Mouse (Mus musculus) T-helper 17 cell (primary cell): ENCODE measurements around the gene Apol7c.
"Not testable (repeated sequence)": the region's sequence is repeated elsewhere in the genome, so short reads cannot be mapped to it uniquely, and the experiment has no call there.

Experiments used
- in situ Hi-C, 2 experiments: fragments of 300-600 bp; cut with MboI, MseI; formaldehyde crosslinking; loops; 1 replicate in 1 of 2; 2 replicates in 1 of 2; pipeline ENCODE4 v1.15.1; 2025; ENCODE audit warnings: high pct_unique_total_duplicates in 2 of 2

Gene Apol7c

GRCm38 (mm10) chr15:77533216-77533615 lies at the start of gene Apol7c:
Apol7c (minus strand) TSS chr15:77533316.
- in situ Hi-C loops, result loop anchor here in 1 of 2 experiments (5.0 kb wide), 1 partner anchor 1164 kb away; no protein-coding TSS in a partner anchor

DNA sequence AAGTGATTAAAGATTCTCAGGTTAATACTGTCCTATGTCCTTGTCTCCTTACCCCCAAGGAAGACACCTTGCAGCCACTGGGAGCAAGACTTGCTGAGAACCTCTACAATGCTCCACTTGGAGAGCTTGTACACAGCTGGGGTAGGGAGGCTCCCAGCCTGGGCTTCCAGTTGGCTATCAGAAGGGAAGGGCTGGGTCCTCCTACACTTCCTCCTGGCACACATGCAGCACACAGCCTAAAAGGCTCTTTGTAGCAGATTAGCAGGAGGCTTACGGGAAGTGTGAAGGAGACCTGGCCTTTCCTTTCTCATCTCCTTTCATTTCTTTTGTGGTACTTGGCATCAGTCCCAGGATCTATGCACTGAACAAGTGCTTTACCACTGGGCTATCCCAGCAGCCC lies 48.6 kb upstream of the Apol7c start:
- in situ Hi-C loops, result no loop called here

DNA sequence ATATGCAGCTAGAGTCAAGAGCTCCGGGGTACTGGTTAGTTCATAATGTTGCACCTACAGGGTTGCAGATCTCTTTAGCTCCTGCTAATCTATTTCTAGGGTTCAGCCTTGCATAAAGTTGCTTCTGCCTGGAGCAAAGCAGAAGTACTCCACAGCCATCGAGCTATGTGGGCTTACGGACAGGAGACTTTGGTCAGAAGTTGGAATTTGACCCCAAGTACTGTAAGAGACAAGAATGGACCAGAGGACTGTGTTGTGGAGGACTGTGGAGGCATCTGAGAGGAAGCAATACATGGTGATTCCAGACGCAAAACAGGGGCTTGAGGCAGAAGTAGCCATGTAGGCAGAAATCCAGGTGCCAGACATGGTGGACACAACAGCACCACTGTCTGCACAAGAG lies 46.2 kb upstream of the Apol7c start:
- in situ Hi-C loops, result loop anchor here in 1 of 2 experiments (5.0 kb wide), 1 partner anchor 52 kb away; no protein-coding TSS in a partner anchor

- in situ Hi-C loops, result loop anchor here in 1 of 2 experiments (5.0 kb wide), 1 partner anchor 52 kb away; no protein-coding TSS in a partner anchor
Observed at GRCm38 (mm10) chr15:77578801-77579200, 45.7 kb upstream of the Apol7c start.

- in situ Hi-C loops, result no loop called here
Observed at GRCm38 (mm10) chr15:77563219-77563618, 30.1 kb upstream of the Apol7c start.

DNA sequence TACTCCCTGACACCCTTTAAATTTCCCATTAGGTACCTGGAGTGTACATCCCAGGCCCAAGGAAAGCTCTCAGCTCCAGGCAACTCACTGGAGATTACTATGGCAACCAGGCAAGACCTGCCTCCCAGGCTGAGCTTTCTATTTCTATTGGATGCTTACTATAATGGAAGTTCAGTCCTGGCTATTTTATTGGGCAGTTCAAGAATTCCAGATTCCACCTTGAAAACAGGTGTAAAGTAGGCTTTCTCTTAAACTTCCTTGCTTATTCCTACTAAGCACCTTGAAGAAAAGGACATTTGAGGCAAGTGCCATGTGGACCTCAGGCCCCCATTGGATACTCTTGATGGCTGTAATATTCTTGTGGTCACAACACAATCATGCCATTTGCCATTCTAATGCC lies 28.7 kb upstream of the Apol7c start, which contains the start of gene 1700025B11Rik:
Gene 1700025B11Rik, minus strand, starts transcription at position 101 of the 400 bp plus-strand sequence.
- in situ Hi-C loops, result no loop called here

DNA sequence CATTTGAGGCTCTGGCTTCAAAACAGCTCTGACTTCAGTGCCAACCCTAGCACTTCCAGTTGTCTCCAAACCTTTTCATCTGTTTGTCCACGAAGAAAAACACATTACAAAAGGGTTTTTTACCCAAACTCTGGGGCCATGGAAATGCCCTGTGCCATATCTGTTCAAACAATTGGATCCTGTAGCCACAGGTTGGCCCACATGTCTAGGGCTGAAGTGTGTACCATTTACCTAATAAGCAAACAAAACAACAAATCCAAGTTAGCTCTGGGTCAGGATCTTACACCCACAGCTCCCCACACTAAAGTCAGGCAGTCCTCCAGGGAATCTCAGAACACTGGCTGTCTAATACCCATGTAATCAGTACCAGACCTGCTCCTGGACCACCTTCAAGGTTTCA lies 6.1 kb upstream of the Apol7c start:
- in situ Hi-C loops, result loop anchor here in 1 of 2 experiments (5.0 kb wide), 1 partner anchor 78 kb away; no protein-coding TSS in a partner anchor

- in situ Hi-C loops, result loop anchor here in 1 of 2 experiments (25.0 kb wide), 1 partner anchor 1139 kb away; no protein-coding TSS in a partner anchor
Observed at GRCm38 (mm10) chr15:77523186-77523843, 9.8 kb downstream of the Apol7c start.

- in situ Hi-C loops, result loop anchor here in 1 of 2 experiments (25.0 kb wide), 1 partner anchor 1142 kb away; no protein-coding TSS in a partner anchor
Observed at GRCm38 (mm10) chr15:77520596-77520995, 12.5 kb downstream of the Apol7c start.

DNA sequence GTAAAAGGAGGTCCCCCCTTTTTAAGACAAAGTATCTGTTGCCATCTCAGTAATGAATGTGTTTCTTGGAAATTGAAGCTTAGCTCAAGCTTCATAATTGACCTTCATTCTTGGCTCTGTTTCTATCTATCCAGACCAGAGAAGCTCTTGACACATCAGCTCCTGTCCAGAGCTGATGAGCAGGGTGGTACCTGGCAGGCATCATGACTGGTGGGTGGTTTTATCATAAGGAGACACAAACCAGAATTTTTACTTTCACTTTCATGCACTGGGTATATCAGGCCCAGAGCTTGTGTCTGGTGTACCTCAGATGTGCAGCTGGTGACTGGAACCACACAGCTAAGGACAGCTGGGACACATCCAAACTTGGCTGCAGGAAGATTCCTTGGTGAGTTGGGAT lies 25.1 kb downstream of the Apol7c start, which contains the start of gene Apol11a:
Gene Apol11a, plus strand, starts transcription at position 306 of the 400 bp plus-strand sequence.
- in situ Hi-C loops, result loop anchor here in 1 of 2 experiments (25.0 kb wide), 1 partner anchor 1154 kb away; no protein-coding TSS in a partner anchor

GRCm38 (mm10) chr15:77494694-77495093 lies 38.4 kb downstream of the Apol7c start:
- in situ Hi-C loops, result loop anchor here (5.0 kb wide), 1 partner anchor 158 kb away; no protein-coding TSS in a partner anchor

GRCm38 (mm10) chr15:77493181-77493580 lies 39.9 kb downstream of the Apol7c start:
- in situ Hi-C loops, result loop anchor here (5.0 kb wide), 1 partner anchor 159 kb away; no protein-coding TSS in a partner anchor

DNA sequence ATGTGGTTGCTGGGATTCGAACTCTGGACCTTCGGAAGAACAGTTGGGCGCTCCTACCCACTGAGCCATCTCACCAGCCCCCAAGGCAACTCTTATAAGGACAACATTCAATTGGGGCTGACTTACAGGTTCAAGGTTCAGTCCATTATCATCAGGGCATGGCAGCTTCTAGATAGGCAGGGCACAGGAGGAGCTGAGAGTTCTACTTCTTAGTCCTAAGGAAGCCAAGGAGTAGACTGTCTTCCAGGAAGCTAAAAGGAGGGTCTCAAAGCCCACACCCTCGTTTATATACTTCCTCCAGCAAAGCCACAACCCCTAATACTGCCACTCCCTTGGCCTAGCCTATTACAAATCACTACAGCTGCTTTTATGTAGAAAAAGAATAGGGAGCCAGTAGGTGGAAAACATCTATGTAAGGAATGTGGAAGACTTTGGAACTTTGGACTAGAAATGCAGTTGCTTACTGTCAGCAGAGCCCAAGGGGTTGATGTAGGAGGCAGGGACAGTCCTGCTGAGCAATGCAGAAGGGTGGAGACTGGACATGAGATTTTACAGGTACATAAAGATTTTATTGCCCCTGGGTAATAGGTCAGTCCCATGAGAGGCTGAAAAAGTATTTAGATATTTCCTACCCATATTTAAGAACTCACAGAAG lies 50.8 kb downstream of the Apol7c start:
- in situ Hi-C loops, result no loop called here

DNA sequence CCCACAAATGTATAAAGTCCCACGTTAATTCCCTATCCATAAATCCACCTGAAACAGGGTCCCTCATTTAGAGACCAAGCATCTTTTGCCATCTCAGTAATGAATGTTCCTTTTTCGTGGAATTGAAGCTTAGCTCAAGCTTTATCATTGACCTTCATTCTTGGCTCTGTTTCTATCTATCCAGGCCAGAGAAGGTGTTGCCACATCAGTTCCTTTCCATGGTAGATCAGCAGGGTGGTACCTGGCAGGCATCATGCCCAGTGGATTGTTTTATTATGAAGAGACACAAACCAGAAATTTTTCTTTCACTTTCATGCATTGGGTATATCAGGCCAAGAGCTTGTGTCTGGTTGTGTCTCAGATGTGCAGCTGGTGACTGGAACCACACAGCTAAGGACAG lies 56.4 kb downstream of the Apol7c start, which contains the start of gene Apol10a:
Gene Apol10a, plus strand, starts transcription at position 355 of the 400 bp plus-strand sequence.
- in situ Hi-C loops, result not testable (repeated sequence)
